Mouse (Mus musculus) ES-E14 (cell line): ENCODE measurements around the gene Mrps12.

Experiments
- CHD2 ChIP-seq: IDR thresholded peaks from 2 replicates; pipeline ENCODE4 v1.6.1; 2014; ENCODE audit warnings: mild to moderate bottlenecking, low read depth, low read length, inconsistent platforms
- HCFC1 ChIP-seq: IDR thresholded peaks from 2 replicates; pipeline ENCODE4 v1.6.1; 2012; ENCODE audit warnings: low read length, inconsistent platforms, borderline replicate concordance; ENCODE audit not compliant: insufficient read depth
- ZC3H11A ChIP-seq: IDR thresholded peaks from 2 replicates; pipeline ENCODE4 v1.6.1; 2012; ENCODE audit warnings: low read depth, mild to moderate bottlenecking, inconsistent platforms, low read length, borderline replicate concordance
- ZNF384 ChIP-seq: IDR thresholded peaks from 2 replicates; pipeline ENCODE4 v1.6.1; 2012; ENCODE audit warnings: low read depth, low read length, inconsistent platforms

GRCm38 (mm10) chr7:28766910-28767309 lies 25.3 kb upstream of the Mrps12 start:
- TF ChIP-seq ZC3H11A = no peak
- TF ChIP-seq CHD2 = no peak
- TF ChIP-seq ZNF384 = no peak
- TF ChIP-seq HCFC1 = no peak
